Mouse (Mus musculus) brain, embryonic 14.5 days (tissue): Measurements from ENCODE around the gene Tmem14c. TPM values are rescaled to one million over a fixed set of nuclear protein-coding genes. Genes with fewer than 3 reads are reported as not detected.

ENCODE experiments used
- DNase-seq: peaks from one replicate; pipeline ENCODE4 v3.0.0-alpha.2; 2011; ENCODE audit warnings: low read depth
- CTCF ChIP-seq: fragments of 200-500 bp; IDR thresholded peaks from 2 replicates; pipeline ENCODE4 v1.5.1; 2012; ENCODE audit warnings: inconsistent platforms, mild to moderate bottlenecking, moderate library complexity, borderline replicate concordance; ENCODE audit not compliant: insufficient read depth, insufficient read length; ENCODE audit errors: extremely low read depth
- POLR2A ChIP-seq: fragments of 200-500 bp; IDR thresholded peaks from 2 replicates; pipeline ENCODE4 v1.6.1; 2012; ENCODE audit warnings: mild to moderate bottlenecking, inconsistent platforms, borderline replicate concordance; ENCODE audit not compliant: poor library complexity, insufficient read depth, insufficient read length, severe bottlenecking; ENCODE audit errors: extremely low read depth
- polyA plus RNA-seq: library from polyadenylated mRNA; depleted of rRNA; stranded (reverse); fragments of >200 nt; gene quantifications from 2 replicates; pipeline ENCODE4 v1.2.3, GENCODE M21; 2012; rRNA removed

The Tmem14c gene
- polyA plus RNA-seq, 1 experiment, result 69.9 TPM

- no peak for TF ChIP-seq CTCF
- TF ChIP-seq POLR2A, result no peak
- no peak for DNase-seq
These were observed 2.1 kb downstream of the Tmem14c start for GRCm38 (mm10) chr13:41018236-41018635.

- TF ChIP-seq POLR2A, result no peak
- no peak for DNase-seq
These were observed 2.9 kb downstream of the Tmem14c start for GRCm38 (mm10) chr13:41018756-41019591.

GRCm38 (mm10) chr13:41020494-41020893 lies 4.4 kb downstream of the Tmem14c start:
- no peak for DNase-seq
- TF ChIP-seq POLR2A (no peak), CTCF (no peak)

- TF ChIP-seq POLR2A, result no peak
- TF ChIP-seq CTCF, result no peak
- DNase-seq, result no peak
These were observed 5.5 kb downstream of the Tmem14c start for GRCm38 (mm10) chr13:41021607-41022006.

GRCm38 (mm10) chr13:41022099-41022498 lies 6.0 kb downstream of the Tmem14c start:
- DNase-seq, result no peak
- TF ChIP-seq CTCF (no peak), POLR2A (no peak)

GRCm38 (mm10) chr13:41030098-41030497 lies 14.0 kb downstream of the Tmem14c start:
- DNase-seq, result no peak
- TF ChIP-seq POLR2A, result no peak
- no peak for TF ChIP-seq CTCF

- TF ChIP-seq POLR2A (no peak), CTCF (no peak)
- DNase-seq, result no peak
These were observed 26.4 kb downstream of the Tmem14c start for GRCm38 (mm10) chr13:41042511-41042910.

GRCm38 (mm10) chr13:41045901-41046300 lies 29.8 kb downstream of the Tmem14c start:
- TF ChIP-seq CTCF, result no peak
- no peak for TF ChIP-seq POLR2A
- no peak for DNase-seq

GRCm38 (mm10) chr13:41047280-41047679 lies 31.2 kb downstream of the Tmem14c start:
- no peak for DNase-seq
- TF ChIP-seq POLR2A (no peak), CTCF (no peak)

- peak; percentile 65 for DNase-seq
- TF ChIP-seq CTCF (no peak), POLR2A (no peak)
These were observed 35.9 kb downstream of the Tmem14c start for GRCm38 (mm10) chr13:41051965-41052364.

GRCm38 (mm10) chr13:41067618-41068017 lies 51.5 kb downstream of the Tmem14c start:
- no peak for DNase-seq
- TF ChIP-seq CTCF (no peak), POLR2A (no peak)

- TF ChIP-seq CTCF, result no peak
- no peak for TF ChIP-seq POLR2A
- peak; percentile 53 for DNase-seq
These were observed 55.5 kb downstream of the Tmem14c start for GRCm38 (mm10) chr13:41071617-41072016.

Other genes starting within 250 kb of the Tmem14c start
- gene Gcnt2, start 156.5 kb upstream of the Tmem14c start, polyA plus RNA-seq, result 2.0 and 4.2 TPM in 2 replicates
- 49.9 and 65.4 TPM in 2 replicates for gene Pak1ip1, start 15.3 kb upstream of the Tmem14c start, polyA plus RNA-seq
- gene Mak, start 63.4 kb downstream of the Tmem14c start, polyA plus RNA-seq, result 1.3 and 1.7 TPM in 2 replicates
- gene Gcm2, start 94.7 kb downstream of the Tmem14c start, polyA plus RNA-seq, result not detected in 2 replicates
- gene Sycp2l, start 98.0 kb downstream of the Tmem14c start, polyA plus RNA-seq, result 0.04 TPM in 1 of 2 replicates, not detected in the other
- 35.0 and 39.5 TPM in 2 replicates for gene Elovl2, start 204.1 kb downstream of the Tmem14c start, polyA plus RNA-seq
- gene Smim13, start 233.6 kb downstream of the Tmem14c start, polyA plus RNA-seq, result 17.3 and 24.5 TPM in 2 replicates